Mouse (Mus musculus) small intestine, adult 2 months (tissue): Measurements from ENCODE around the gene Tbc1d10a.

Experiments
- CTCF ChIP-seq: fragments of 200-500 bp; IDR thresholded peaks from 2 replicates; pipeline ENCODE4 v1.5.1; 2012; ENCODE audit warnings: low read depth, mild to moderate bottlenecking, control low read depth, inconsistent platforms, low read length, moderate library complexity, mixed read lengths; ENCODE audit not compliant: insufficient replicate concordance, insufficient read length; ENCODE audit errors: extremely low read depth
- POLR2A ChIP-seq: fragments of 200-500 bp; IDR thresholded peaks from 2 replicates; pipeline ENCODE4 v1.6.1; 2012; ENCODE audit warnings: low read depth, mild to moderate bottlenecking, control low read depth, inconsistent platforms, low read length, moderate library complexity

DNA sequence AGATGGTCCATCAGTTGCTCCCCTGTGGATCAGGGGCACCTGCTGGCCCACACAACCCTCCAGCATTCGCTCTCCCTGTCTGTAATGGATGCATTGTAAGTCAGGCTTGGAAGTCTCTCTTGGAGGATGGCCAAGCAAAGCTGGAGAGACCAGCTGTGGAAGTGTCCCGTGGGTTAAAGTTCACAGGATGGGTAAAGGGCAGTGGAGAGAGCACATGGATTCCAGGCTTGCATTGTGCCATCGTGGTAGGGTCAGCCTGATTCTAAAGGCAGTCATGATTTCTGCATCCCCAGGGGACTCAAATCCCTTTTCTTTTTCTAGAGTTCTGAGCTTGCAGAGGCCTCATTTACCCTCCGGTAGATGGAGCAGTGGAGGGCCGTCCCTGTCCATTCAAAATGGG is 71.2 kb downstream of the Tbc1d10a start:
- TF ChIP-seq CTCF (no peak), POLR2A (no peak)
